Mouse (Mus musculus) frontal cortex, adult (tissue): ENCODE data around the gene Ocln.

ENCODE experiments used
- ATAC-seq: cut with Nextera tagmentation; 2 replicates; pipeline ENCODE4 v1.9.2; 2017; ENCODE audit warnings: mild to moderate bottlenecking, moderate library complexity, mixed read lengths; ENCODE audit not compliant: low TSS enrichment

Ocln gene

DNA sequence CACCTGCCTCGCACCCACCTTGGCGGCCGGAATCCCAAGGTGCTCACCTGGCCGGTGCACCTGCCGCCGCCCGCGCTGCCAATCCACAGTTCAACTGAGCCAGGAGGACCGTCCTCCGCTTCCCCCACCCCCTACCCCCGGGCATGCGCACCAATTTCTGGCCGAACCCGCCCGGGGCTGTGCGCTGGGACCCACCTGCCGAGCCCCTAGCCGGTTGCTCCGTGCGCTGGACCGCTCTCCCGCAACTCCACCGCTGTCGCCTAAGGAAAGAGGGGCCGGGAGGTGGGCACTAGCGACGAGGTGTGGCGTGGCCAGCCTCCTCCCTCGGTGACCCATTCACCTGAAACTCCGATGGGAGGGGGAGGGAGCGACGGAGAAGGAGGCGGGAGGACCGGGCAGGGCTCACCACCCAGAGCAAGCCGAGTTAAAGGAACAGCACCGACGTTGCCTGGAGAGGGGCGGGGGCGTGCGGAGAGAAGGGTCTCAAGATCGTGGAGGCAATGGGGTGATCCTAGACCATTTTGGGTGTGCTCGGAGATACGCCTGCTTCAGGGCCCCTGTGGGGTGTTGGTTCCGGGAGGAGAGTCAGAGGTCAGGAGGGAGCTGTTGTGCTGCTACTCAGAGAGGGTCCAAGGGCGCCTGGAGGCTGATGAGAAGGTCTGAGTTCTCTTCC, at the start of gene Ocln:
TSS of gene Ocln (minus strand) at position 350 of the 673 bp plus-strand sequence.
- peak; percentile 64 for ATAC-seq

DNA sequence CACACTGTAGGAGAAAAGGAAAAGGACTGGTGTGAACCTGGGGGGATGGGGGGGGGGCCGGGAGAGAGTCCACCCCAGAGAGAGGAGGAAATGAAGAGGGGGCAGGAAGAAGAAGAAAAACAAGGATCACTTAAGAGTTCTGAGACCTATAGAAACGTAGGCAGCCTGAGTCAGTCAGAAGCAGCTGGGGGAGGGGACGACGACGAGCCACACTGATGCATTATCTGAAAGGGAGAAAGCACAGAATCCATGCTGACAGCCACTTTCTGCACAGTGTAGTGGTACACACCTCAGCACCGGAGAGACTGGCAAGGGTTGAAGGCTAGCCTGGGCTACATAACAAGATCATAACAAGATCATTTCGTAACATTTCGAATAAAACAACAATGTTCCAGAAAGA, 48.5 kb upstream of the Ocln start:
- no peak for ATAC-seq

DNA sequence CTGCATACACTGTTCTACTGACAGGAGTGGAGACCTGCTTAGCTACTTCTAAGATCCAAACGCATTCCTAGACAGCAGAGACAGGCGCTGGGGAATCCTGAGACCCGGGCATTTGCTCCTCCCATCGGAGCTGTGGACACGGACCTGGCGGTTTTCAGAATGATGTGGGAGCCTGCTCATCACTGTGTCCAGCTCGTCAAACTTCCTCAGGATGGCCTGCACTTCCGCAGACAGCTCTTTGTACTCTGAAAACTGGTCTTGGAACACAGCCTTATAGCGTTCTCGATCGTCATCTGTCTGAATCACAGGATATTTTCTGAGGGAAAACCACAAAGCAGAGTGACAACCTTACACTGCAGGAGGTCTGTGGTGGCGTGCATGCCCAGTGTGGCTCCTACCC, 47.8 kb upstream of the Ocln start:
- ATAC-seq, result no peak

GRCm38 (mm10) chr13:100597284-100597683, 44.8 kb upstream of the Ocln start:
- no peak for ATAC-seq

DNA sequence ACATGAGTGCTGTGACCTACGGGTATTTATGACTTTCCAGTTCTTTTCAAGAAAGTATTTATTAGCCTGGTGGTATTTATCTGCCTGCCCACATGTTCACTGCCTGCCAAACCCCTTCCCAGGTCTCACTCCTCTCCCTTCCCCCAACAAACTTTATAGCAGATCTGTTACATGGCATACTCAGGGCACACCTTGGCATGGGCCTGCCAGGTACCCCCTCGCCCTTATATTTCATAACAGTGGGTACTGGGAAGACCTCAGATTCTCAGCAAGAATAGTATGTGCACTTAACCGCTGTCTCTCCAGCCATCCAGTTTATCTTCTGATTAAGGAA, 43.0 kb upstream of the Ocln start:
- ATAC-seq, result no peak

DNA sequence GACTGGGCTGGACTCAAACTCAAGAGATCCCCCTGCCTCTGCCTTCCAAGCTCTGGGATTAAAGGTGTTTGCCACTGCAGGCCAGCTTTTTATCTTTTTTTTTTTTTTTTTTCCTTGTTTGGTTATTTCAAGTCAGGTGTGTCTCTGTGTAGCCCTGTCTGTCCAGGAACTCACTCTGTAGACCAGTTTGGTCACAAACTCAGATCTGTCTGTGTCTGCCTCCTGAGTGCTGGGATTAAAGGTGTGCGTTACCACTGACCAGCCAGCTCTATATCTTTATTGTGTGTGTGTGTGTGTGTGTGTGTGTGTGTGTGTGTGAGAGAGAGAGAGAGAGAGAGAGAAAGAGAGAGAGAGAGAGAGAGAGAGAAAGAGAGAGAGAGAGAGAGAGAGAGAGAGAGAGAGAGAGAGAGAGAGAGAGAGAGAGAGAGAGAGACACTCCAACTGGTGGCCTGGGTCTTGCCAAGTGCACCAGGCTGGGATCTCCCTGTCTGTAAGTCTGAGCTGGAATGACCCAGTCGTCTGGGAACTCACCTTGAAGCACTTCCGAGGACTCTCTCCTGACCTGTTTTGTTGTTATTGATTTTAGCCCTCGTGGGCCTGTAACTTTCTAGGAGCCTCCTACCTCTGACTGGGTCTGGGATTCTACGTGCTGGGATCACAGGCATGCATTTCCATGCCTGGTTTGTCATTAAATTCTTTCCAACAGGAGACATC, 42.5 kb upstream of the Ocln start:
- ATAC-seq, result no peak

GRCm38 (mm10) chr13:100594041-100594792, 41.7 kb upstream of the Ocln start:
- ATAC-seq, result peak; percentile 64; the same call in 1 of the 2 replicates

DNA sequence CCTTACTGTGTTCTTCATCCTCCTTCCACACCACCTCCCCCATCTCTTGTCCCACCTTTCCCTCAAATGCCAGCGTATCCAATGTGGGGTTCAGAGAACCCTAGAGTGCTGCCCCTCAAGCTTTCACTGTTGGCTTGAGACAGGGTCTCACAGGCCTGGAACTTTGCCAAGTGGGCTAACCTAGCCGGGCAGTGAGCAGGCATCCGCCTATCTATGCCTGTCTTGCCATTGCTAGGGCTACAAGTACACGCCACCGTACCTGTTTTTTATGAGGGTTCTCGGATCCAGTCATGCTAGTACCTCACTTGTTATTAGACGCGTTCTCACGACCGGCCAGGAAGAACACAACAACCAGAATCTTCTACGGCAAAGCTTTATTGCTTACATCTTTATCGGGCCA, 36.1 kb upstream of the Ocln start:
- no peak for ATAC-seq

DNA sequence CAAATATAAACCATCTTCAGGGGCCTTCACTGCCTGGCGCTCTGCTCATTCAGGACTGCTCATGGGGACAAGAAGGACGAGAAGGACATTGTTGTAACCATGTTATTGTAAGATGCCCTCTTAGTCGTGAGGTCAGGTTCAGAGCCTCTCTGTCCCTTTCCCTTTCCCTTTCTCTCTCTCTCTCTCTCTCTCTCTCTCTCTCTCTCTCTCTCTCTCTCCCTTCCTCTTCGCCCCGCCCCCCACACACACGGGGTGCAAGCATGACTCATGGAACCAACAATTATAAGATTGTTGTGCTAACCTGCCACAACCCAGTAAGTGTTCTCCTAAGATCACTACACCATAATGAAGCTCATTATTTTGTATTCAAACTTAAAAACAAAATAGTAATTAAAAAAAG, 29.6 kb upstream of the Ocln start:
- no peak for ATAC-seq

DNA sequence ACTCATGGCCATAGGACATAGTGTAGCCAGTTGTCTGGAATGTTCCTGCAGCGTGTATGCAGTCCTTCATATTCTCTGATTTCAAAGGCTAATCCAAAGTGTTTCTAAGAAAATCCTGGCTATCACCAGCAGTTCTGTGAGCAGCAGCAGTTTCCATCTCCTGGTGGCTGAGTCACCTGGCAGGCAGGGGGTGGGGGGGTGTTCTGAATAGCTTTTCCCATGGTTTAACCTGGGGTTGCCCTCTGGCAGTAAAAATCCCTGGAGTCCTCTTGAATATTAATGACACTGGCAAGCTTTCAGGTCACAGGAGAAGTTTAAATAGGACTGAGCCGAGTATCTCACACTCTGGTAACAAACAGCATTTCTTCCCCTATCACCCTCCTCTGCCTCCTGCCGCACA, 29.2 kb upstream of the Ocln start:
- 0 out of 2 replicates have a peak, but pooled peaks have one; percentile 41 for ATAC-seq

GRCm38 (mm10) chr13:100579951-100580350, 27.4 kb upstream of the Ocln start:
- no peak for ATAC-seq

DNA sequence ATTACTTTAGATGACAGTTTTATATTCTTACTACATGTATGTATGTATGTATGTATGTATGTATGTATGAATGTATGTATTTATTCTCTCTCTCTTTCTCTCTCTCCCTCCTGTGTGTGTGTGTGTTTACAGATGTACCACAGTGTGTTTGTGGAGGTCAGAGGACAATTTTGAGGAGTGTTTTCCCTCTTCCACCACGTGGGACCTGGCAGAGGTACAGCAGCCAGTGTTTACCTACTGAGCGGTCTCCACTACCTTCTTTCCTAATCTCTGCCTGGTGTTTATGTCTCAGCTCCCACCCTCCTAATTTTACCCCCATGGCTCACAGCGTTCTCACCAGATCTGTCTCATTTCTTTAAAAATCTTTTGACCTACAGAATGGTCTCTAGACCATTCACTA, 26.7 kb upstream of the Ocln start:
- ATAC-seq, result no peak

GRCm38 (mm10) chr13:100575950-100576349, 23.4 kb upstream of the Ocln start:
- ATAC-seq, result no peak

DNA sequence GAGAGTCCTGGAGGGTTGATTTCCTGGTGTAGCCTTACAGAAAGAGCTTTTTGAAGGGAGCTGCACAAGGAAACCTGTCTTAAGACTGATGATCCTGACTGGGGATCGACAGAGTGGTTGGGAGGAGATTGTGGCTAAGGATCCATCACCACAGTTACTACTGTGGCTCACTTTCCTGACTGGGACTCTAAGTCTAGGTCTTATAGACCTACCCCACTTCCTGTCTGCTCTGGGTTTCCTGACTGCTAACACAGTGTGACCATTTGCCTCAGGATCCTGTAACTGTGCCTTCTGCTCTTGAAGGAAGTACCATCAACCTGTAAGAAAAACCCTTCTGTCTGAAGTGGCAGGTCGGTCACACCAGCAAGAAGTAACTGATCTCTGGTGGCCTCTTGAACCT, 18.2 kb upstream of the Ocln start:
- ATAC-seq, result no peak

- no peak for ATAC-seq
These were observed 15.8 kb upstream of the Ocln start for GRCm38 (mm10) chr13:100568359-100568758.

DNA sequence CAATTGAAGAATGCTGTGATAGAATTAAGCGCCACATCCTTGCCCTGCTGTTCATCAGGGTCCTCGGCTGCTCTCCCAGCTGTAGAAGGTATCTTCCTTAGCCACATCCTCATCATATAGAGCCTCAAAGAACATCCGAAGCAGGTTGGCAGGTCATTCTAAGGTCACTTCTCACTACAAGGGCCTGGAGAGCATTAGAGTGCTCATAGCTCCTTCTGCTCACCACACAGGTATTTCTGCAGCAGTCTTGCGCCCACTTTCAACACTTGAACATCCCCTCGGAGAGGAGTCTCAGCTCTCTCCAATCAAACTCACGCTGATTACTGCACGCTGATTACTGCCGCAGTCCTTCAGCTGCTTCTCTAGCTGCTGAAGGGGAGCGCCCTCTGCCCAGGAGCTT, 6.9 kb upstream of the Ocln start:
- ATAC-seq, result no peak

GRCm38 (mm10) chr13:100557011-100557410, 4.5 kb upstream of the Ocln start:
- ATAC-seq, result no peak

DNA sequence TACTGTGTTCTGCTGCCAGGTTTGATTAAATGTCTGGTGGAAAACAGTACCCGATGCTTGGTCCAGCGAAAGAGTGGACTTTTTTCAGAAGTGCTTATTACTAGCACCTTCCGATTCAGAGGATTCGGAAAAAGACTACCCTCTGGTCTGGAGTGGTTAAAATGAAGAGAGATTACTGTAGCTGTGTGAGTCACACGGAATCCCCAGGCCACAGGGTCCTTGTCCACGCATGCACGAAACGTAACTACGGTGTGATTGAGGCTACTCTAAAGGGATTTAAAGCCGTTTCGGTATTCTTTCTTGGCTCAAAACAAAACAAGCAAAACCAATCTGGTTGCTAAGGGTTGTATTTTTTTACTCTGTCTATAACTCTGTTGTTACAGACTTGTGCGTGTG, 522 bp upstream of the Ocln start:
- ATAC-seq, result peak; percentile 34

DNA sequence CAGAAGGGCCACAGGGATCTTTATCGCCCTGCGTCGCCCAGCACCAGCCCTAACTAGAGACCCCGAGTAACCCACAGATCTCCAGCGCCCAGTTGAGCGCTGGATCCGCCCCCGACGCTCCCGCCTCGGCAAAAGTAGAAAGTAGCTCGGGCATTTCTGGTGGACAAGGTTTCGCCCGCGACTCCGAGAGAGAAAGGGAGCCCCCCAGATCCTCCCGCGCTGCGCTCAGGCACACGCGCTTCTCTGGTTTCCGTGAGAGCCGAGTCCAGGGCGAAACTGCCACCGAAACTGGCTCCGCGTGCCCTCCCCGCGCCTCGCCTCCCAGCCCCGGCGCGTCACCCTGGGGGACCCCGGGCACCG, 529 bp downstream of the Ocln start:
- ATAC-seq, result peak; percentile 70

GRCm38 (mm10) chr13:100551371-100552008, 1.0 kb downstream of the Ocln start:
- ATAC-seq, result no peak

DNA sequence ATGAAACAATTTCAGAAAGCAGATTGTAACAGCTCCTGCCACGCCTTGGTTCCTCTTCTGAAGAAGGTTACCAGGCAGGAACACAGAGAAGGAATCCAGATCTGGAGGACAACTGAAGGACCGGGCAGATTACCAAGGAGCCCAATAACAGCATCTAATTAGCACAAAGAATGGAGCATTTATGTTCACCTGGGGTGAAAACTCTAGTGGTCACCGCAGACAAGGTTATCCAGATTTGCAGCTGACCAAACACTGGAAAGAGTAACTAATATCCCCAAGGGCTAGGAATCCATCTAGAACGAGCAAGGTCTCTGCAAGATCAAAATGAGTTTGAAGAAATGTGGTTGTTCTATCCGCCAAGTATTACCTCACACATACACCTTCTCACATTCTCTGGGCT, 5.2 kb downstream of the Ocln start:
- ATAC-seq, result no peak

DNA sequence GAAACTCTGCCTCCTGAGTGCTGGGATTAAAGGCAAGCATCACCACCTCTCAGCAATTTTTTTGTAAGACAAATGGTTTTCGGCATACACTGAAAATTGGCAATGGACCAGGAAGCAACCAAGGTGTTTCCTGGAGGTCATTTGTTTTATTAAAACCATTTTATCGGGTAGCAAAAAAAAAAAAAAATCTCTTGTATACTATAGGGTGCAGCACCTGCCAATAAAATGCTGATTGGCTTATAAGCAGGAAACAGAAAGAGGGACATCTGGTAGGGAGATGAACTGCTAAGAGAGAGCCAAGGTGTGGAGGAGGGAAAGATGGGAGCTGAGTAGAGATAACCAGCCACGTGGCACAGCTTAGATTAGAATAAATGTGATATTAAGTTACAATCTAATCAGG, 7.0 kb downstream of the Ocln start:
- peak; percentile 59; the same call in 1 of the 2 replicates for ATAC-seq
